Mouse (Mus musculus) hindbrain, embryonic 10.5 days (tissue): ENCODE data around the gene Foxn3. TPM values are rescaled to one million over a fixed set of nuclear protein-coding genes. Genes with fewer than 3 reads are reported as not detected.

Source experiments
- DNase-seq: peaks from one replicate; pipeline ENCODE4 v3.0.0-alpha.2; 2017; ENCODE audit warnings: low spot score
- H3K27ac ChIP-seq: fragments of 300-500 bp; sonication (generic); 2 replicates; pipeline ENCODE4 v1.5.1; 2016; ENCODE audit warnings: mild to moderate bottlenecking, moderate library complexity
- H3K27me3 ChIP-seq: fragments of 300-500 bp; sonication (generic); 2 replicates; pipeline ENCODE4 v1.6.1; 2016; ENCODE audit warnings: mild to moderate bottlenecking; ENCODE audit not compliant: poor library complexity, insufficient read depth, severe bottlenecking
- H3K36me3 ChIP-seq: fragments of 300-500 bp; sonication (generic); 2 replicates; pipeline ENCODE4 v1.6.1; 2016; ENCODE audit warnings: mild to moderate bottlenecking, moderate library complexity
- H3K4me1 ChIP-seq: fragments of 300-500 bp; sonication (generic); replicated peaks from 2 replicates; pipeline ENCODE4 v1.6.1; 2016; ENCODE audit warnings: mild to moderate bottlenecking
- H3K4me3 ChIP-seq: fragments of 300-500 bp; sonication (generic); 2 replicates; pipeline ENCODE4 v1.5.1; 2016; ENCODE audit warnings: mild to moderate bottlenecking, moderate library complexity
- H3K9me3 ChIP-seq: fragments of 300-500 bp; sonication (generic); 2 replicates; pipeline ENCODE4 v1.6.1; 2016; ENCODE audit warnings: mild to moderate bottlenecking, moderate library complexity
- WGBS: fragments of 180-500 bp; shearing (Covaris S2); methylation state at CpG from one replicate; pipeline ENCODE4 v1.1.7; 2016; 5-methylcytosine and 5-hydroxymethylcytosine counted together
- polyA plus RNA-seq: library from polyadenylated mRNA; unstranded; fragments of >200 nt; fragmentation: Nextera tagmentation; extraction: Ambion mirVana; gene quantifications from 2 replicates; pipeline ENCODE4 v1.2.1, GENCODE M21; 2016

The Foxn3 gene
- polyA plus RNA-seq, 1 experiment from 2014 or later: 56.3 TPM

GRCm38 (mm10) chr12:99305784-99306535 is 257.4 kb downstream of the Foxn3 start:
- Histone ChIP-seq H3K9me3 (no peaks in the 10 kb centered on the region), H3K27me3 (no peaks in the 10 kb centered on the region), H3K4me1 (peaks cover 81% of the 10 kb centered on the region), H3K4me3 (no peak overlapping the region), H3K36me3 (no peaks in the 10 kb centered on the region), H3K27ac (peak overlapping the region; percentile 80)
- 59% methylated on average over 14 of the region's 14 CpGs for WGBS
- DNase-seq: peak; percentile 39

GRCm38 (mm10) chr12:99305324-99305723 is 258.1 kb downstream of the Foxn3 start:
- Histone ChIP-seq H3K27me3 (no peaks in the 10 kb centered on the region), H3K9me3 (no peaks in the 10 kb centered on the region), H3K4me1 (peaks cover 81% of the 10 kb centered on the region), H3K27ac (peak overlapping the region; percentile 9), H3K4me3 (no peak overlapping the region), H3K36me3 (no peaks in the 10 kb centered on the region)
- 86% methylated on average over 2 of the region's 2 CpGs for WGBS
- DNase-seq: no peak

- H3K27me3 ChIP-seq: no peaks in the 10 kb centered on the region
- DNase-seq: no peak
- no peaks in the 10 kb centered on the region for H3K36me3 ChIP-seq
- H3K9me3 ChIP-seq: no peaks in the 10 kb centered on the region
- H3K4me3 ChIP-seq: no peak overlapping the region
- WGBS: 67% methylated on average over 5 of the region's 5 CpGs
- H3K4me1 ChIP-seq: peaks cover 81% of the 10 kb centered on the region
- H3K27ac ChIP-seq: peak overlapping the region; percentile 73
Observed at GRCm38 (mm10) chr12:99304056-99304455, 259.3 kb downstream of the Foxn3 start.

- no peaks in the 10 kb centered on the region for H3K36me3 ChIP-seq
Observed at GRCm38 (mm10) chr12:99303581-99303980, 259.8 kb downstream of the Foxn3 start.

DNA sequence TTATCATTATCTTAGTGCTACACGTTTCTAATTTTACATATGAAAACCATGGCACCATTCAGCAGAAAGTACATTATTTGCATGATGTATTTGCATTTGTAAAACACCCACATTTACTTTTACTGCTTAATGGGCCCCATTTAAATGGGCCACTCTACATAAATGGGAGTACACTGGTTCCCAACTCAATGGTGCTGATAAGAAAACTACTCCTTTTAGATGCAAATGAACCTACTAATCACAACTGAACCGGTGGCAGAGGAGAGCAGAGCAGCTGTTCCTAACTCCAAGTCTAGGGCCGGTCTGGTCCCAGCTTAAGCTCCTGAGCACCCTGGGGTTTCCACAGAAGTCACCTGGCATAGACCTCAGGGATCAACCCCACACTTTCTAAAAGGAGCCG is 263.5 kb downstream of the Foxn3 start:
- 23% methylated on average over 4 of the region's 4 CpGs for WGBS
- no peak for DNase-seq
- Histone ChIP-seq H3K9me3 (no peaks in the 10 kb centered on the region), H3K27ac (0 out of 2 replicates have a peak overlapping the region, but pooled peaks have one; percentile 29), H3K36me3 (no peaks in the 10 kb centered on the region), H3K4me1 (peaks cover 70% of the 10 kb centered on the region), H3K4me3 (no peak overlapping the region), H3K27me3 (no peaks in the 10 kb centered on the region)

More at GRCm38 (mm10) chr12:99303581-99303980, 259.8 kb downstream of the Foxn3 start:
- H3K27ac ChIP-seq: peak overlapping the region; percentile 73
- DNase-seq: no peak
- H3K27me3 ChIP-seq: no peaks in the 10 kb centered on the region
- no peak overlapping the region for H3K4me3 ChIP-seq
- H3K9me3 ChIP-seq: no peaks in the 10 kb centered on the region
- peaks cover 81% of the 10 kb centered on the region for H3K4me1 ChIP-seq
- 33% methylated on average over 6 of the region's 6 CpGs for WGBS

- H3K4me1 ChIP-seq: peaks cover 70% of the 10 kb centered on the region
- no peak for DNase-seq
- H3K36me3 ChIP-seq: no peaks in the 10 kb centered on the region
- H3K27me3 ChIP-seq: no peaks in the 10 kb centered on the region
- H3K9me3 ChIP-seq: no peaks in the 10 kb centered on the region
- H3K4me3 ChIP-seq: no peak overlapping the region
- peak overlapping the region; percentile 31 for H3K27ac ChIP-seq
- 25% methylated on average over 12 of the region's 12 CpGs for WGBS
Observed at GRCm38 (mm10) chr12:99298851-99299600, 264.4 kb downstream of the Foxn3 start.

DNA sequence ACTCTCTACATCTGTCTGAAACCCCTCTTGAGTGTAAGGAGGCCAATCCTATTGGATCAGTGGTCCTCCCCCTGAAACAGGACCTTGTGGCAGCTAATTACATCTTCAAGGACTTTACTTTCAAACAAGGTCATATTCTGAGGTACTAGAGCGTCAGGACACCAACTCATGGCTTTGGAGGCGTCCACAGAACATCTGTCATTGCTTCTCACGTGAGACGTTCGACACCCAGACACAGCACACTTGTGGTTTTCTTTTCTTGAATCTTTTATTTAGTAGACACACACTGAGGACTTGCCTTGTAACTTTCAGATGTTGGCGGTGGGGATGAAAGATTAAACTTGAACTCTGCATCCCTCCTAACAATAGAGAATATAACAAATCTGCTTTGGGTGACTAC is 265.1 kb downstream of the Foxn3 start:
- H3K4me1 ChIP-seq: peaks cover 62% of the 10 kb centered on the region
- no peaks in the 10 kb centered on the region for H3K9me3 ChIP-seq
- H3K4me3 ChIP-seq: no peak overlapping the region
- H3K27ac ChIP-seq: no peak overlapping the region
- no peaks in the 10 kb centered on the region for H3K27me3 ChIP-seq
- DNase-seq: no peak
- WGBS: 81% methylated on average over 6 of the region's 6 CpGs
- no peaks in the 10 kb centered on the region for H3K36me3 ChIP-seq

DNA sequence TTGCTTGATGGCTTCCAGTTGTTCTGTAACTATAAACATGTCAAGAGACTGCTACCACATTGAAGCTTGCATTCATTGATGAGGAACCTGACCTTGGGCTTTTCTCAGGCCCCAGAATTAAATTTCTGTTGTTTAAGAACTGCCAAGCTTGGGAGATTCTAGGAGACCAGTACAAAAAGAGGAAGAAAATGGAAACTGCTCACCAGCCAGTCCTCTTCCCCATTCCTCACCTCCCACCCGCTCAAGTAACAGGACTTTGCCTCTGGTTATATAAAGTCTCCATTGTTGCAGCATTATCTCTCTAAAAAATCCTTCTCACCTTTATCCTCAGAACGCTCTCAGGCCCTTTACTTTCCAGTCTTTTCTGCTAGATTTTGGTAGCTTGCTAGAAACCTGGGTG is 265.6 kb downstream of the Foxn3 start:
- H3K4me1 ChIP-seq: peaks cover 63% of the 10 kb centered on the region
- WGBS: 90% methylated on average over 2 of the region's 2 CpGs
- H3K36me3 ChIP-seq: no peaks in the 10 kb centered on the region
- H3K4me3 ChIP-seq: no peak overlapping the region
- no peak for DNase-seq
- H3K27ac ChIP-seq: no peak overlapping the region
- H3K9me3 ChIP-seq: no peaks in the 10 kb centered on the region
- H3K27me3 ChIP-seq: no peaks in the 10 kb centered on the region

DNA sequence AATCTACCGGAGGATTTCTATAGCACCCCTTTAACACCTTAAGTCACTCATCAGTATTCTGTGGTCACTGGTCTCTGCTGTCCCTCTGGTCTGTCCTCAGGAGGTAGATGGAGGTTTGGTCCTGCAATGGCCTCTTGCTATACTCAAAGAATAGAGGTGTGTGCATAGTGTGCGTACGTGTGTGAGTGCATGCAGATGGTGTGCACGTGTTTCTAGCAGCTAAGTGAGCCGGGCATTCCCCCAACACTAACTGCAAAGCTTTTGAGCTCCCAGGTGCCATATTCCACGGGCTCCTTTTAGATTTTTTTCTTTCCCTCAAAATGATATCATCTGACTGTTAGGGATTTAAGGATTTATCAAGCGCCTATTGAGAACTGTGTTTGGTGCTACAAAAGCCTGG is 269.9 kb downstream of the Foxn3 start:
- WGBS: 91% methylated on average over 7 of the region's 7 CpGs
- Histone ChIP-seq H3K27me3 (no peaks in the 10 kb centered on the region), H3K36me3 (peaks cover 15% of the 10 kb centered on the region), H3K4me3 (no peak overlapping the region), H3K27ac (no peak overlapping the region), H3K4me1 (peaks cover 46% of the 10 kb centered on the region), H3K9me3 (no peaks in the 10 kb centered on the region)
- DNase-seq: no peak

DNA sequence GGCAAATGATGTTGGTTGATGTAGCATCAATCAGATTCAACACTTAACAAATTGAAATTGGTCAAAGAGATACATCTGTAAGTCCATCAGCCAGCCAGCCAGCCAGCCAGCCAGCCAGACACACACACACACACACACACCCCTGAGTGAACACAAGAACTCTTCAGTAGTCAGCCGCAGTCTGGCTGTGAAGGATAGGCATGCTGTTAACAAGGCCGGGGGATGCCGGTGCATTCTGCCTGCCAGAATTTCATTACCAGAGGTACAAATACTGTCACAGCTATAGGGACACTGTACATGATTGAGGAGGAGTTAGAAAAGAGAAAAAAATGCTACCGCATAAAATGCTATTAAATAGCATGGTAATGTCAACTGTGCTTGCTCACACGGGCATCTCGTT is 271.2 kb downstream of the Foxn3 start:
- no peak for DNase-seq
- no peak overlapping the region for H3K4me3 ChIP-seq
- no peak overlapping the region for H3K27ac ChIP-seq
- no peaks in the 10 kb centered on the region for H3K27me3 ChIP-seq
- WGBS: 89% methylated on average over 6 of the region's 6 CpGs
- no peaks in the 10 kb centered on the region for H3K9me3 ChIP-seq
- peaks cover 37% of the 10 kb centered on the region for H3K4me1 ChIP-seq
- peaks cover 15% of the 10 kb centered on the region for H3K36me3 ChIP-seq

DNA sequence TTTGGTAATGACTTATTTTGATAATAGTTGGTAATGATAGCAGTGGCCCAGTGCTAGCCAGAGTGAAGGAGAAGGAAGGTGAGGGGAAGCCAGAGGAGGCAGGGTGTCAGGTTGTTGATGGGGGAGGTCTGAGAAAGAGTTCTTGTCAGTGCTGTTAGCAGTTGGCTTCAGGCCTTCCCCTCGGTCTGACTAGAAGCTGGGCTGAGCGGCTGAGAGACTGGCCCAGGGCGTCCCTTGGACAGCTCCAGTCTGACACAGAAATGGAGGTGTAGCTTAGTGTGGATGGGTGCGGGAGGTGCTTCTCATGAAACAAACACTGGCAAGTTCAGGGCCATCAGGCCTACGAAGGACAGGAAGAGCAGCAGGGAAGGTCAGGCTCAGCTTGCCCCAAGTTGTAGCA is 276.3 kb downstream of the Foxn3 start:
- no peaks in the 10 kb centered on the region for H3K9me3 ChIP-seq
- WGBS: 74% methylated on average over 5 of the region's 5 CpGs
- H3K27ac ChIP-seq: peak overlapping the region; percentile 59
- H3K36me3 ChIP-seq: peaks cover 15% of the 10 kb centered on the region
- H3K27me3 ChIP-seq: no peaks in the 10 kb centered on the region
- no peak for DNase-seq
- peaks cover 54% of the 10 kb centered on the region for H3K4me1 ChIP-seq
- H3K4me3 ChIP-seq: no peak overlapping the region

GRCm38 (mm10) chr12:99286662-99287061 is 276.7 kb downstream of the Foxn3 start:
- Histone ChIP-seq H3K9me3 (no peaks in the 10 kb centered on the region), H3K4me3 (no peak overlapping the region), H3K4me1 (peaks cover 54% of the 10 kb centered on the region), H3K36me3 (peaks cover 15% of the 10 kb centered on the region), H3K27me3 (no peaks in the 10 kb centered on the region), H3K27ac (peak overlapping the region; percentile 1; the same call in 1 of the 2 replicates)
- no peak for DNase-seq
- WGBS: 76% methylated on average over 6 of the region's 6 CpGs

- WGBS: 82% methylated on average over 8 of the region's 8 CpGs
- no peaks in the 10 kb centered on the region for H3K9me3 ChIP-seq
- peaks cover 53% of the 10 kb centered on the region for H3K4me1 ChIP-seq
- H3K36me3 ChIP-seq: peaks cover 7% of the 10 kb centered on the region; the same call in 1 of the 2 replicates
- peak overlapping the region; percentile 81 for H3K27ac ChIP-seq
- H3K4me3 ChIP-seq: 0 out of 2 replicates have a peak overlapping the region, but pooled peaks have one; percentile 23
- H3K27me3 ChIP-seq: no peaks in the 10 kb centered on the region
- DNase-seq: no peak
Observed at GRCm38 (mm10) chr12:99285656-99286055, 277.7 kb downstream of the Foxn3 start.
